Comparison of ENCODE assay signal across 9 mouse cellular contexts in genomic region chr17:83288143-83288492, GRCm38 (mm10).
A peak's percentile ranks its signal among the peaks of the same experiment; 100 is the strongest.
DNase-seq lines count a peak whose midpoint lies in the region; ATAC-seq lines count a peak whose summit lies in the region.
"Had no signal": no experiment of that assay in that cellular context is flagged by ENCODE, and none has a peak within 500 bp of the region (broad histone marks: within the 10 kb centered on the region; RNA-seq: fewer than 3 reads in every experiment).

No protein-coding gene starts in this region.

- no peak overlapping the region for H3K27ac ChIP-seq in liver, embryonic 15.5 days (replicated peaks)
- no peak overlapping the region for H3K27ac ChIP-seq in liver, embryonic 11.5 days (ENCODE audit: low read depth, low read length)
- 0 out of 2 replicates have a peak overlapping the region, but pooled peaks have one; percentile 21 for H3K27ac ChIP-seq in forebrain, embryonic 14.5 days (ENCODE audit: low read depth, low read length)
- 0 out of 2 replicates have a peak overlapping the region, but pooled peaks have one; percentile 52 for H3K27ac ChIP-seq in limb, embryonic 15.5 days
- H3K27ac ChIP-seq: macrophage had no signal

- no peaks in the 10 kb centered on the region for H3K36me3 ChIP-seq in liver, embryonic 15.5 days (replicated peaks)
- H3K36me3 ChIP-seq in liver, embryonic 11.5 days (ENCODE audit: control insufficient read depth, insufficient read depth, low read length) = no peaks in the 10 kb centered on the region
- no peaks in the 10 kb centered on the region for H3K36me3 ChIP-seq in forebrain, embryonic 14.5 days (ENCODE audit: control insufficient read depth, insufficient read depth, low read length)
- H3K36me3 ChIP-seq in limb, embryonic 15.5 days = no peaks in the 10 kb centered on the region

- H3K9me3 ChIP-seq in liver, embryonic 15.5 days (replicated peaks) = no peaks in the 10 kb centered on the region
- no peaks in the 10 kb centered on the region for H3K9me3 ChIP-seq in liver, embryonic 11.5 days (ENCODE audit: control insufficient read depth, low read length)
- no peaks in the 10 kb centered on the region for H3K9me3 ChIP-seq in forebrain, embryonic 14.5 days (replicated peaks; ENCODE audit: control insufficient read depth, low read length)
- H3K9me3 ChIP-seq in limb, embryonic 15.5 days = no peaks in the 10 kb centered on the region

- H3K4me2 ChIP-seq in liver, embryonic 15.5 days = no peak overlapping the region
- no peak overlapping the region for H3K4me2 ChIP-seq in liver, embryonic 11.5 days
- no peak overlapping the region for H3K4me2 ChIP-seq in forebrain, embryonic 14.5 days (ENCODE audit: low read length)
- H3K4me2 ChIP-seq in limb, embryonic 15.5 days = no peak overlapping the region

- H3K9ac ChIP-seq in liver, embryonic 15.5 days = no peak overlapping the region
- H3K9ac ChIP-seq in liver, embryonic 11.5 days (ENCODE audit: low read depth, low read length) = no peak overlapping the region
- no peak overlapping the region for H3K9ac ChIP-seq in forebrain, embryonic 14.5 days (ENCODE audit: low read length)
- no peak overlapping the region for H3K9ac ChIP-seq in limb, embryonic 15.5 days

- no peaks in the 10 kb centered on the region for H3K4me1 ChIP-seq in liver, embryonic 15.5 days (replicated peaks)
- H3K4me1 ChIP-seq in liver, embryonic 11.5 days (replicated peaks; ENCODE audit: control insufficient read depth, insufficient read depth, low read length) = no peaks in the 10 kb centered on the region
- peaks cover 6% of the 10 kb centered on the region; the same call in 1 of the 2 replicates for H3K4me1 ChIP-seq in forebrain, embryonic 14.5 days (ENCODE audit: control insufficient read depth, insufficient read depth, low read length)
- peaks cover 11% of the 10 kb centered on the region for H3K4me1 ChIP-seq in limb, embryonic 15.5 days

- no peak for DNase-seq in liver, embryonic 11.5 days (ENCODE audit: low spot score)
- peak; percentile 61 for DNase-seq in forebrain, embryonic 14.5 days (ENCODE audit: low spot score)
- DNase-seq in heart, postnatal 4 days = peak; percentile 60
- DNase-seq in yolk sac, embryonic 10.5 days (ENCODE audit: low spot score) = peak; percentile 66
- DNase-seq in thymus, adult 18-20 months = no peak

- ATAC-seq in liver, embryonic 15.5 days (ENCODE audit: insufficient read depth) = 0 out of 2 replicates have a peak, but pooled peaks have one; percentile 9
- no peak; the same call in 1 of the 2 replicates for ATAC-seq in liver, embryonic 11.5 days (replicated peaks; ENCODE audit: low FRiP score)
- peak; percentile 81 for ATAC-seq in forebrain, embryonic 14.5 days
- ATAC-seq in limb, embryonic 15.5 days (ENCODE audit: insufficient number of reproducible peaks, low FRiP score, low TSS enrichment, low read depth) = peak; percentile 58; the same call in 1 of the 2 replicates
- ATAC-seq in inflammation-experienced regulatory T-cells, adult 6 months = no peak

- no peak overlapping the region for H3K4me3 ChIP-seq in liver, embryonic 15.5 days (replicated peaks)
- H3K4me3 ChIP-seq in liver, embryonic 11.5 days (ENCODE audit: low read depth, low read length) = no peak overlapping the region
- H3K4me3 ChIP-seq in forebrain, embryonic 14.5 days (ENCODE audit: low read depth, low read length) = no peak overlapping the region
- H3K4me3 ChIP-seq in limb, embryonic 15.5 days = no peak overlapping the region

- 44% methylated on average over 7 of the region's 7 CpGs for WGBS in liver, embryonic 15.5 days (ENCODE audit: insufficient replicate concordance)
- 36% methylated on average over 7 of the region's 7 CpGs for WGBS in liver, embryonic 11.5 days
- WGBS in forebrain, embryonic 14.5 days = 32% methylated on average over 7 of the region's 7 CpGs
- 10% methylated on average over 7 of the region's 7 CpGs for WGBS in limb, embryonic 15.5 days

- H3K27me3 ChIP-seq in liver, embryonic 15.5 days = no peaks in the 10 kb centered on the region
- H3K27me3 ChIP-seq in liver, embryonic 11.5 days (replicated peaks; ENCODE audit: control insufficient read depth, insufficient read depth, low read length) = no peaks in the 10 kb centered on the region; the same call in 1 of the 2 replicates
- H3K27me3 ChIP-seq in forebrain, embryonic 14.5 days (replicated peaks; ENCODE audit: control insufficient read depth, insufficient read depth, low read length) = no peaks in the 10 kb centered on the region
- no peaks in the 10 kb centered on the region for H3K27me3 ChIP-seq in limb, embryonic 15.5 days

Comparison
In these comparisons a context has a peak if more than half of its experiments do, and no peak if none do; other contexts are left out.
1. ATAC-seq: peak in liver, embryonic 15.5 days (single experiment), forebrain, embryonic 14.5 days (single experiment) and limb, embryonic 15.5 days (single experiment); none in liver, embryonic 11.5 days (single experiment) and inflammation-experienced regulatory T-cells, adult 6 months (single experiment).
2. H3K27ac ChIP-seq: peak in forebrain, embryonic 14.5 days (single experiment) and limb, embryonic 15.5 days (single experiment); none in liver, embryonic 15.5 days (single experiment) and liver, embryonic 11.5 days (single experiment).
3. DNase-seq: peak in forebrain, embryonic 14.5 days (single experiment), heart, postnatal 4 days (single experiment) and yolk sac, embryonic 10.5 days (single experiment); none in liver, embryonic 11.5 days (single experiment) and thymus, adult 18-20 months (0 of 2).